Mouse (Mus musculus) lung, postnatal 36 days (tissue): ENCODE data around the gene Slc16a10.
"Not testable (repeated sequence)": the region's sequence is repeated elsewhere in the genome, so short reads cannot be mapped to it uniquely, and the experiment has no call there.

ENCODE experiments used
- DNase-seq: peaks from one replicate; pipeline ENCODE4 v3.0.0; 2022; ENCODE audit warnings: mixed read lengths

The Slc16a10 gene

DNA sequence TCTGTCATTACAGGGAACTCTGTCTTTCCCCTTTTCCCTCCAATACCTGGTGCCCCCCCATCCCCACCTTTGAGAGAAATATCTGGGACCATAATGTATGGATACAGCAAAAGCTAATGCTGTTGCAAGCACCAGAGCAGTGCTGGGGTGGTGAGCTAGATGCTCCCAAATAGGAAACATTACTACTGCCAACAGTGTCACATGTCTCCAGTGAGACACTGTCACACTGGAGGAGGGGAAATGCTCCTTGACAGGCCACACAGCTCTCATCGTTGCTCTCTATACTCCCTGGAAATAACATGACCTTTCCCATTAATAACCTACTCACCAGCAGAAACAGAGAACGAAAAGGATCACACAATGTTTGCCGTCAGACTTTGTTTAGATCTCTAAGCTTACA, 122.6 kb downstream of the Slc16a10 start:
- DNase-seq, result no peak

DNA sequence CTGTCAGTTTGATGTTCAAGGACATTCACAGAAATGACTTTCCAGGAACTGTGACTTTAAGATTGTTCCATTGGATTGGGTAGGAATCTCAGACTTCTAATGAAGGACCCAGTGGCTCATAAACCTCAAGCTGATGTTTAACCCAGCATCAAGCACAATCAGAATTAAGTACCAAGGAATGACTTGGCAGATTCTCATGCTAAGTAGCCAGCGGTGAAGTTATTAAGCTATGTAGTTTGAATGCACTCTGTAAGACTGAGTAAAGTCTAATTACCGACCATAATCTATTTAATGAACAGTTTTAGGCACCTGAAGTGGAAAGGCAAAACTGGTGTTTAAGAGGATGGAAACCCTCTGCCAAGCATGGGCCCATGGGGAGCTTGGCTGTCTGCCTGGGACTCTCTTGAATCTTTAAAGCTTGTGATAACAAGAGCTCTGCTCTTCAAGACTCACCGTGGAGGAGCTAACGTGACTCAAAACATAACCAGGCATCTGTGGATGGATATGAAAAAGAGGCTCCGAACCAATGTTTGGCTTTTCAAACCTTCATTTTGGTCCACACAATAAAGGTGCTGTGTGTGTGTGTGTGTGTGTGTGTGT, 123.7 kb downstream of the Slc16a10 start:
- DNase-seq, result peak; percentile 34

GRCm38 (mm10) chr10:40009591-40009990, 132.5 kb downstream of the Slc16a10 start:
- no peak for DNase-seq

DNA sequence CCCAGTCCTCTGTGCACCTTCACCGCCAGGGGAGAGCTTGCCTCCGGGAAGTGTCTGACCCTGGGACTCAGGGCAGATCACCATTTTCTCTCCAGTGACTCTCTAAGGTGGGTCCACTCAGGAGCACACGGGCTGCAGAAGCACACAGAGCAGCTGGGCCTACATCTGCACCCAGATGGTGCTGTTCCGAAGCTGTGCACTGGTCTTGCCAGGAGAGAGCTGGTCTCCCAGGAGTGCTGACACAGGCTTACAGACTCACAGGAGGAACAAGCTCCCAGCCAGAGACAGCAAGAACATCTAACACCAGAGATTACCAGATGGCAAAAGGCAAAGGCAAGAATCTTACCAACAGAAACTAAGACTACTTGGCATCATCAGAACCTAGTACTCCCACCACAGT, 133.2 kb downstream of the Slc16a10 start:
- DNase-seq, result not testable (repeated sequence)

- DNase-seq, result no peak
Observed at GRCm38 (mm10) chr10:40007953-40008352, 134.1 kb downstream of the Slc16a10 start.

DNA sequence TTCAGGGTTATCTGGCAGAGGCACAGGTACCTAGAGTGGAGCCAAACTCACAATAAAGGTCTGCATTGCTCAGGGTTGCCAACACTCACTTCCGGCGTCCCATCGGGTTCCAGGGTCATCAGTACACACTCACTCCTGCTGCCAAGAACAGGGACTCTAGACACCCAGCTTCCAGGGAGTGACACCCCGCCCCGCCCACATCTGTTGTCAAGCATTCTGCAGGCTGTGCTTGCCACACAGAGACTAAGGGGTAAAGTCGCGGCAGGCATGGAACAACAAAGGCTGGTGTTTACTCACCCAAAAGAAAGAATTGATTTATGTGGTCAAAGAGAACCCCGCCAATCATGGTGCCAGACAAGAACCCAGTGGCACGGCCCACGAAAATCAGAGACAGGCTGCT, 135.1 kb downstream of the Slc16a10 start:
- no peak for DNase-seq

DNA sequence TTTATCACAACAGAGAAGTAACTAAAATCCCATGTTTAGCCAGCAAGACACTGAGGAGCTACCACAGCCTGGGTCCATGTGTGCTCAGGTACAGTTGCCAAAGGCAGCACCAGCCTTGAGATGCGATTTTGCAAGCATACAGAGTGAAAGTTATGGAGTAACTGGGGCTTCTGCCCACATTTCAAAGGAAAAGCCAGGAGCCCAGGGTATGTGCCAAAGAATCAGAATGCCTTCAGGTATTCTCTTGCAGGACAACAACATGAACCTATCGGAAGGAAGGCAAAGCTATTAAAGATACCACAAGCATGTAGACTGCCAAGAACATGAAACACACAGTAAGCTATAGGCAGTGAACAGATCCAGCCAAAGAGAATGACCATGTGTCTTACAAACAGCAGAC, 141.3 kb downstream of the Slc16a10 start:
- no peak for DNase-seq

- DNase-seq, result no peak
Observed at GRCm38 (mm10) chr10:39991155-39991554, 150.9 kb downstream of the Slc16a10 start.

GRCm38 (mm10) chr10:39986466-39986865, 155.6 kb downstream of the Slc16a10 start, which contains the start of gene Mfsd4b5:
TSS of gene Mfsd4b5 (minus strand) at chr10:39986646.
- no peak for DNase-seq
